Mouse (Mus musculus): ENCODE results near the gene Ngb. TPM values are rescaled to one million over a fixed set of nuclear protein-coding genes. Genes with fewer than 3 reads are reported as not detected.

The Ngb gene
- polyA plus RNA-seq (2015; fragmentation: Nextera tagmentation; extraction: Ambion mirVana): 6.2 and 6.8 TPM in 2 replicates

- peak; percentile 55; the same call in 1 of the 2 replicates for ATAC-seq (replicated peaks)
- Histone ChIP-seq H3K9ac (peak within 1 kb of the TSS; percentile 39), H3K9me3 (no peaks in the 10 kb centered on the region), H3K27ac (no peak within 1 kb of the TSS), H3K27me3 (replicated peaks) (peaks cover 14% of the 10 kb centered on the region; the same call in 1 of the 2 replicates), H3K4me1 (peaks cover 10% of the 10 kb centered on the region), H3K36me3 (replicated peaks) (no peaks in the 10 kb centered on the region), H3K4me3 (peak within 1 kb of the TSS; percentile 40), H3K4me2 (peak within 1 kb of the TSS; percentile 77)
- whole genome bisulfite sequencing: 1% methylated on average over 32 of the region's 32 CpGs
Observed at GRCm38 (mm10) chr12:87102165-87102631, at the start of gene Ngb. Ngb (minus strand) TSS chr12:87102539.

GRCm38 (mm10) chr12:87149471-87149870 lies 47.1 kb upstream of the Ngb start:
- H3K27ac ChIP-seq: no peak overlapping the region
- no peaks in the 10 kb centered on the region for H3K36me3 ChIP-seq (replicated peaks)
- 96% methylated on average over 5 of the region's 5 CpGs for WGBS
- H3K4me3 ChIP-seq: no peak overlapping the region
- ATAC-seq (replicated peaks): no peak
- H3K27me3 ChIP-seq (replicated peaks): no peaks in the 10 kb centered on the region
- no peak overlapping the region for H3K9ac ChIP-seq
- peaks cover 17% of the 10 kb centered on the region for H3K4me1 ChIP-seq
- H3K9me3 ChIP-seq: 0 out of 2 replicates have a peak, but pooled peaks cover 5% of the 10 kb centered on the region
- no peak overlapping the region for H3K4me2 ChIP-seq

GRCm38 (mm10) chr12:87148136-87148535 lies 45.8 kb upstream of the Ngb start:
- Histone ChIP-seq H3K27ac (peak overlapping the region; percentile 100), H3K9me3 (0 out of 2 replicates have a peak, but pooled peaks cover 5% of the 10 kb centered on the region), H3K36me3 (replicated peaks) (no peaks in the 10 kb centered on the region), H3K4me2 (peak overlapping the region; percentile 70), H3K4me1 (peaks cover 17% of the 10 kb centered on the region), H3K9ac (peak overlapping the region; percentile 89), H3K4me3 (peak overlapping the region; percentile 98), H3K27me3 (replicated peaks) (no peaks in the 10 kb centered on the region)
- WGBS: 17% methylated on average over 15 of the region's 15 CpGs
- peak; percentile 2; the same call in 1 of the 2 replicates for ATAC-seq (replicated peaks)

GRCm38 (mm10) chr12:87147395-87148089 lies 45.2 kb upstream of the Ngb start, which contains the start of gene Pomt2:
Pomt2 (minus strand) TSS chr12:87147968.
- Histone ChIP-seq H3K4me2 (peak within 1 kb of the TSS; percentile 70), H3K27me3 (replicated peaks) (no peaks in the 10 kb centered on the region), H3K27ac (peak within 1 kb of the TSS; percentile 100), H3K9me3 (0 out of 2 replicates have a peak, but pooled peaks cover under 1% of the 10 kb centered on the region), H3K4me1 (peaks cover 17% of the 10 kb centered on the region), H3K36me3 (replicated peaks) (no peaks in the 10 kb centered on the region), H3K9ac (peak within 1 kb of the TSS; percentile 89), H3K4me3 (peak within 1 kb of the TSS; percentile 98)
- ATAC-seq (replicated peaks): peak; percentile 97
- under 1% methylated on average over 61 of the region's 61 CpGs for WGBS

GRCm38 (mm10) chr12:87146966-87147365 lies 44.6 kb upstream of the Ngb start, which contains the start of gene Gstz1:
Gstz1 (plus strand) TSS chr12:87147165.
- Histone ChIP-seq H3K4me1 (peaks cover 17% of the 10 kb centered on the region), H3K27me3 (replicated peaks) (no peaks in the 10 kb centered on the region), H3K9me3 (no peaks in the 10 kb centered on the region), H3K9ac (peak within 1 kb of the TSS; percentile 89), H3K4me2 (peak within 1 kb of the TSS; percentile 70), H3K4me3 (peak within 1 kb of the TSS; percentile 98), H3K36me3 (replicated peaks) (no peaks in the 10 kb centered on the region), H3K27ac (peak within 1 kb of the TSS; percentile 100)
- ATAC-seq (replicated peaks): peak; percentile 93
- WGBS: under 1% methylated on average over 27 of the region's 27 CpGs

DNA sequence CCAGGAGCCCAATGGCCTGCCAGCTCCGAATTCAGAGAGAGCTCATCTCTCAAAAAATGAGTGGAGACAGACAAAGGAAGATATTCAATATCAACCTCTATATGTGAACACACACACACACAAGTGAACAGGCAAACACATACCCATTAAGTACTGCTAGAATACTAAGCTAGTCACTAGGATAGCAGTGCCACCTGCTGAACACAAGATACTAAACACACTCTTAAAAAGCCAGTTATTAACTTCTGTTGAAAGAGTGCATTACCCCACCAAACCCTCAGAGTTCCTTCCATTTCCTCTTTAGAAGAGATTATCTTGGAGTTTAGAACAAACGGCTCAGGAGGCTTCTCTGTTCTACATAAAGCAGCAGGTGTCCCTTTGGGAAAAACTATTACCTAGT lies 39.8 kb upstream of the Ngb start:
- Histone ChIP-seq H3K4me1 (peaks cover 9% of the 10 kb centered on the region), H3K27ac (no peak overlapping the region), H3K9ac (no peak overlapping the region), H3K4me3 (no peak overlapping the region), H3K4me2 (no peak overlapping the region), H3K36me3 (replicated peaks) (no peaks in the 10 kb centered on the region), H3K9me3 (no peaks in the 10 kb centered on the region), H3K27me3 (replicated peaks) (no peaks in the 10 kb centered on the region)
- WGBS: 83% methylated on average over 2 of the region's 2 CpGs
- ATAC-seq (replicated peaks): no peak

GRCm38 (mm10) chr12:87138768-87139167 lies 36.4 kb upstream of the Ngb start:
- WGBS: 53% methylated on average over 2 of the region's 2 CpGs

DNA sequence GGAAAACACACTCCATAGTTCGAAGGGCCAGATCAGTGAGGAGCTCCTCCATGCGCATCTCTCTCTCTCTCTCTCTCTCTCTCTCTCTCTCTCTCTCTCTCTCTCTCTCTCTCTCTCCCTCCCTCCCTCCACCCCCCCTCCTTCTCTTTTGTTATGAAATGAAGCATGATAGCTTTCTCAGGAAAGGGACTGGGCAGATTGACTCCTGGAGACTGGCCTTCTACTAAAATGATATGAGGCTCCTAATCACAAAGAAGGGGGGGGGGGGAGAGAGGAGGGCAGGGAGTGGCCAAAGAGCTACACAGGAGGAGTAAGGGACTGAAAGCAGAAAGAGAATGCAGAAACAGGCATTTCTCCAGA lies 36.0 kb upstream of the Ngb start:
- peak overlapping the region; percentile 32; the same call in 1 of the 2 replicates for H3K27ac ChIP-seq
- peak; percentile 56 for ATAC-seq (replicated peaks)
- 35% methylated on average over 2 of the region's 2 CpGs for WGBS

More at GRCm38 (mm10) chr12:87138768-87139167, 36.4 kb upstream of the Ngb start:
- Histone ChIP-seq H3K27me3 (replicated peaks) (no peaks in the 10 kb centered on the region), H3K4me3 (no peak overlapping the region), H3K9ac (no peak overlapping the region), H3K4me2 (no peak overlapping the region), H3K27ac (no peak overlapping the region), H3K4me1 (no peaks in the 10 kb centered on the region), H3K36me3 (replicated peaks) (0 out of 2 replicates have a peak, but pooled peaks cover 5% of the 10 kb centered on the region), H3K9me3 (no peaks in the 10 kb centered on the region)
- 0 out of 2 replicates have a peak, but pooled peaks have one; percentile 6 for ATAC-seq (replicated peaks)

GRCm38 (mm10) chr12:87137439-87138341 lies 35.4 kb upstream of the Ngb start:
- Histone ChIP-seq H3K27ac (peak overlapping the region; percentile 32; the same call in 1 of the 2 replicates), H3K36me3 (replicated peaks) (peaks cover 10% of the 10 kb centered on the region; the same call in 1 of the 2 replicates), H3K9me3 (no peaks in the 10 kb centered on the region), H3K4me2 (no peak overlapping the region), H3K9ac (no peak overlapping the region), H3K27me3 (replicated peaks) (no peaks in the 10 kb centered on the region), H3K4me3 (no peak overlapping the region), H3K4me1 (no peaks in the 10 kb centered on the region)
- 48% methylated on average over 15 of the region's 15 CpGs for WGBS
- peak; percentile 66 for ATAC-seq (replicated peaks)

More for the DNA sequence above, 36.0 kb upstream of the Ngb start:
- Histone ChIP-seq H3K27me3 (replicated peaks) (no peaks in the 10 kb centered on the region), H3K4me2 (no peak overlapping the region), H3K4me3 (no peak overlapping the region), H3K36me3 (replicated peaks) (0 out of 2 replicates have a peak, but pooled peaks cover 5% of the 10 kb centered on the region), H3K9me3 (no peaks in the 10 kb centered on the region), H3K4me1 (no peaks in the 10 kb centered on the region), H3K9ac (no peak overlapping the region)

GRCm38 (mm10) chr12:87132784-87133183 lies 30.4 kb upstream of the Ngb start:
- H3K27me3 ChIP-seq (replicated peaks): no peaks in the 10 kb centered on the region
- no peak for ATAC-seq (replicated peaks)
- no peak overlapping the region for H3K4me3 ChIP-seq
- peaks cover 11% of the 10 kb centered on the region; the same call in 1 of the 2 replicates for H3K36me3 ChIP-seq (replicated peaks)
- H3K9me3 ChIP-seq: no peaks in the 10 kb centered on the region
- H3K4me2 ChIP-seq: no peak overlapping the region
- no peak overlapping the region for H3K27ac ChIP-seq
- 95% methylated on average over 9 of the region's 9 CpGs for WGBS
- no peaks in the 10 kb centered on the region for H3K4me1 ChIP-seq
- H3K9ac ChIP-seq: no peak overlapping the region

- Histone ChIP-seq H3K36me3 (replicated peaks) (peaks cover 11% of the 10 kb centered on the region; the same call in 1 of the 2 replicates), H3K4me1 (no peaks in the 10 kb centered on the region), H3K9ac (no peak overlapping the region), H3K27ac (no peak overlapping the region), H3K4me3 (no peak overlapping the region), H3K27me3 (replicated peaks) (no peaks in the 10 kb centered on the region), H3K9me3 (no peaks in the 10 kb centered on the region), H3K4me2 (no peak overlapping the region)
- 89% methylated on average over 6 of the region's 6 CpGs for WGBS
- ATAC-seq (replicated peaks): no peak
Observed at GRCm38 (mm10) chr12:87132210-87132609, 29.9 kb upstream of the Ngb start.

- ATAC-seq (replicated peaks): no peak
- H3K9ac ChIP-seq: no peak overlapping the region
- H3K27me3 ChIP-seq (replicated peaks): no peaks in the 10 kb centered on the region
- 64% methylated on average over 3 of the region's 3 CpGs for WGBS
- no peaks in the 10 kb centered on the region for H3K4me1 ChIP-seq
- H3K9me3 ChIP-seq: no peaks in the 10 kb centered on the region
- no peak overlapping the region for H3K27ac ChIP-seq
- H3K4me3 ChIP-seq: no peak overlapping the region
- H3K36me3 ChIP-seq (replicated peaks): peaks cover 11% of the 10 kb centered on the region; the same call in 1 of the 2 replicates
- no peak overlapping the region for H3K4me2 ChIP-seq
Observed at GRCm38 (mm10) chr12:87131619-87132018, 29.3 kb upstream of the Ngb start.

Data from midbrain, embryonic 15.5 days (tissue).